Mouse (Mus musculus): ENCODE measurements around the gene Lyg2. TPM values are rescaled to one million over a fixed set of nuclear protein-coding genes. Genes with fewer than 3 reads are reported as not detected.

The Lyg2 gene
- polyA plus RNA-seq, 1 experiment from 2014 or later: not detected

- Histone ChIP-seq H3K4me3 (replicated peaks) (no peak overlapping the region), H3K36me3 (peaks cover 36% of the 10 kb centered on the region), H3K9me3 (no peaks in the 10 kb centered on the region), H3K9ac (no peak overlapping the region), H3K4me1 (no peaks in the 10 kb centered on the region), H3K27ac (no peak overlapping the region), H3K27me3 (replicated peaks) (no peaks in the 10 kb centered on the region), H3K4me2 (no peak overlapping the region)
- ATAC-seq (ENCODE audit: insufficient read depth, low FRiP score, low read depth): no peak
- WGBS: 94% methylated on average over 13 of the region's 13 CpGs
Measured at GRCm38 (mm10) chr1:37877736-37878460, 38.4 kb downstream of the Lyg2 start.

- Histone ChIP-seq H3K27me3 (replicated peaks) (no peaks in the 10 kb centered on the region), H3K4me3 (replicated peaks) (peak overlapping the region; percentile 61; the same call in 1 of the 2 replicates), H3K4me1 (peaks cover 5% of the 10 kb centered on the region; the same call in 1 of the 2 replicates), H3K9ac (no peak overlapping the region), H3K4me2 (peak overlapping the region; percentile 64; the same call in 1 of the 2 replicates), H3K27ac (no peak overlapping the region), H3K9me3 (no peaks in the 10 kb centered on the region), H3K36me3 (peaks cover 18% of the 10 kb centered on the region; the same call in 1 of the 2 replicates)
- 76% methylated on average over 4 of the region's 4 CpGs for WGBS
- no peak for ATAC-seq (ENCODE audit: insufficient read depth, low FRiP score, low read depth)
Measured at GRCm38 (mm10) chr1:37873157-37873556, 43.1 kb downstream of the Lyg2 start.

DNA sequence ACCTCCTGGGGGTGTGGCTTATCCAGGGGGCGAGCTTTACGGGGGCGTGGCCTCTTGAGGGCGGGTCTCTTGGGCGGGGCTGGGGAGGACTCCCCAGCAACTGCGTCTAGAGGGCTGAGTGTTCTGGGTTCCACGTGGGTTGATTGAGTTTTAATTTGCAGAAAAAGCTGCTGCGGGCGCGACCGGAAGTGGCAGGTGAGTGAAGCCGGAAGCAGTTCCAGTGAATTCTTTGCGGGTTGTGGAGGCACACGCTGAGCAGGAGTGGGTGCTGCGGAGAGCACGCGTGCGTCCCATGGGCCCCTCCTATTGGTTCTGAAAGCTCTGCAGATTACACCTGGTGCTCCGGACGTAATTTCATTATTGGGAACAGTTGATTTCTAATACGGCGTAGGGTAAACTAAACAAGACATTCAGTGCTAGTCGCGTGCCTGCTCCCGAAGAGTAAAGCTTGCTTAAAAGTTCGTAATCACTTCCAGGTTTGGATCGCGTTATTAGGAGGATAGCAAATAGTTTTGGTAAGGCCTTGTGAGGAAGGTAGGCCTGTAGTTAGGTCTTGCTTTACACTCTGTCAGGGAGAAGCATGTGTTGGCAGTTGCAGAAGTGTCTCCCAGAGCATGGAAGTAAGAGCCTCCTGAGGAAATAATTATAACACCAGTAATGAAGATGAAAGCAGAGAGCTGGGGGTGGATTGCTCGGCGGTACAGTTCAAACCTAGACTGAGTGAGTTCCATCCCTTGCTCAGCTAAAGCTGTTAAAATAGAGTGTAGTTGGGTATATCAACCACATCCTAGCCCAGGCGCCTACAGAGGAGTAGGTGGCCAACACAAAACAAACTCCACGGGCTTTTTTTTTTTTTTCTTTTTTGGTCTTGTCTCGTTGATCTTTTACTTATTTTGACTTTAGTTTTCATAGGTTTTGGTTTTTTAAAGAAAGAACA is 43.9 kb downstream of the Lyg2 start:
- no peaks in the 10 kb centered on the region for H3K27me3 ChIP-seq (replicated peaks)
- peaks cover 5% of the 10 kb centered on the region; the same call in 1 of the 2 replicates for H3K4me1 ChIP-seq
- WGBS: 5% methylated on average over 33 of the region's 33 CpGs
- H3K4me2 ChIP-seq: peak overlapping the region; percentile 64
- peak; percentile 87 for ATAC-seq (ENCODE audit: insufficient read depth, low FRiP score, low read depth)
- H3K4me3 ChIP-seq (replicated peaks): peak overlapping the region; percentile 61
- H3K27ac ChIP-seq: peak overlapping the region; percentile 82
- peak overlapping the region; percentile 16 for H3K9ac ChIP-seq
- H3K9me3 ChIP-seq: no peaks in the 10 kb centered on the region
- H3K36me3 ChIP-seq: peaks cover 16% of the 10 kb centered on the region; the same call in 1 of the 2 replicates

DNA sequence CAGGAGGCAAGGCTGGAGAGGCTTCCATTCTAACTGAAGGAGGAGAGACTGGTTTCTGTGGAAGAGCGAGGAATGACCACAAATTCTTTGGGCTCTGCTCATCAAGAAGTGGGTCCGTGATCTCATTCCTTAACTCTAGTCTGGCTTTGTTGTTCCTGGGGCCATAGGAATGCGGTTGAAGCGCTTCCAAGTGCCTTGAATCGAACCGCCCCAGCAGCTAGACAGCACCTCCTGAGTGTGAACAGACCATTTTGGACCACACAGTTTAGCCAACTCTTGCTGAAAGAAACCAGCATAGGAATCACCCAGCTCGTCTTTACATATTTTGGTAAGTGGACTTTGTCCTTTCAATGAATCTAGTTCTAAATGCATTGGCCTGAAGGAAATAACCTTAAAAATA is 44.6 kb downstream of the Lyg2 start, which contains the start of gene Lipt1:
Lipt1 (plus strand) TSS at position 35 of the 400 bp plus-strand sequence.
- WGBS: 7% methylated on average over 7 of the region's 7 CpGs
- Histone ChIP-seq H3K9ac (peak within 1 kb of the TSS; percentile 16), H3K9me3 (no peaks in the 10 kb centered on the region), H3K36me3 (peaks cover 11% of the 10 kb centered on the region; the same call in 1 of the 2 replicates), H3K4me3 (replicated peaks) (peak within 1 kb of the TSS; percentile 61), H3K27me3 (replicated peaks) (no peaks in the 10 kb centered on the region), H3K4me1 (peaks cover 5% of the 10 kb centered on the region; the same call in 1 of the 2 replicates), H3K4me2 (peak within 1 kb of the TSS; percentile 64), H3K27ac (peak within 1 kb of the TSS; percentile 82)
- 0 out of 2 replicates have a peak, but pooled peaks have one; percentile 44 for ATAC-seq (ENCODE audit: insufficient read depth, low FRiP score, low read depth)

DNA sequence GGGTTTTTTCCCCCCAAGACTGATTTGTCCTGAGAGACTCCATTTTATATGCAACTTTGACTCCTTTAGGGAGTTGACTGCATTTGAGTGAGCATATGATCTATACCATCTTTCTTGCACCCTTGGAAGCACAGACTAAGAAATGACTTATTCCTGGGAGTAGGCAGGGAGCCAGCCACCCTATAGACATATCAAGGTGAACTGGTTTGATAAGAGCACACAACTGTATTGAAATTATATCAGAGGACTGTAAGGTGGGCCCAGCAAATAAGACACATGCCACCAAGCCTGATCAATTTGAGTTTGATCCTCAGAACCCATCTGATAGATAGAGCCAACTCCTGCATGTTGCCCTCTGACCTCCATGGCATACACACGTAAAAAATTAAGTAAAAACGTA is 46.9 kb downstream of the Lyg2 start:
- no peak for ATAC-seq (ENCODE audit: insufficient read depth, low FRiP score, low read depth)

DNA sequence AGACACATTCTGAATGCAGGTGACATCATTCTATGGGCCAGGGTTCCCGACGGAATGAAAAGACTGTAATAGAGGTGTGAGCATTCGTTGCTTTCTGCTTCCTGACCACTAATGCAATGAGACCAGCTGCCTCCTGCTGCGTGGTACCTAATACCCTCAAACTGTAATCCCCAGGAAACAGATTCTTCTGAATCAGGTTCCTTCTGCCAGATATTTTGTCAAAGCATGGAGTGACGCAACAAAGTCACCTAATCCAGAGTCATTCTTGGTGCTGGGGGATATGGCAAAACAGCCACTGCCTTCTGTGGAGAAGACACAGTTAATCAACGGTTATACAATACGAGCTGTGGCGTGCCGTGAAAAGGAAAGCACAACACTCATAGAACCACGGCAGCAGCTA is 47.7 kb downstream of the Lyg2 start:
- Histone ChIP-seq H3K9me3 (no peaks in the 10 kb centered on the region), H3K4me2 (no peak overlapping the region), H3K36me3 (no peaks in the 10 kb centered on the region), H3K9ac (no peak overlapping the region), H3K27ac (no peak overlapping the region), H3K4me3 (replicated peaks) (no peak overlapping the region), H3K27me3 (replicated peaks) (no peaks in the 10 kb centered on the region), H3K4me1 (peaks cover 5% of the 10 kb centered on the region; the same call in 1 of the 2 replicates)
- no peak for ATAC-seq (ENCODE audit: insufficient read depth, low FRiP score, low read depth)
- 55% methylated on average over 10 of the region's 10 CpGs for WGBS

More for the DNA sequence above, 46.9 kb downstream of the Lyg2 start:
- Histone ChIP-seq H3K27ac (no peak overlapping the region), H3K4me3 (replicated peaks) (no peak overlapping the region), H3K9me3 (no peaks in the 10 kb centered on the region), H3K27me3 (replicated peaks) (no peaks in the 10 kb centered on the region), H3K4me2 (no peak overlapping the region), H3K4me1 (peaks cover 5% of the 10 kb centered on the region; the same call in 1 of the 2 replicates), H3K9ac (no peak overlapping the region), H3K36me3 (no peaks in the 10 kb centered on the region)
- 64% methylated on average over 2 of the region's 2 CpGs for WGBS

GRCm38 (mm10) chr1:37867684-37868322 is 48.5 kb downstream of the Lyg2 start:
- Histone ChIP-seq H3K4me2 (no peak overlapping the region), H3K4me1 (peaks cover 5% of the 10 kb centered on the region; the same call in 1 of the 2 replicates), H3K27me3 (replicated peaks) (no peaks in the 10 kb centered on the region), H3K9me3 (no peaks in the 10 kb centered on the region), H3K4me3 (replicated peaks) (no peak overlapping the region), H3K9ac (no peak overlapping the region), H3K27ac (no peak overlapping the region), H3K36me3 (no peaks in the 10 kb centered on the region)
- 62% methylated on average over 10 of the region's 10 CpGs for WGBS
- ATAC-seq (ENCODE audit: insufficient read depth, low FRiP score, low read depth): no peak

GRCm38 (mm10) chr1:37867056-37867455 is 49.2 kb downstream of the Lyg2 start:
- H3K4me3 ChIP-seq (replicated peaks): no peak overlapping the region
- no peak for ATAC-seq (ENCODE audit: insufficient read depth, low FRiP score, low read depth)
- WGBS: 74% methylated on average over 1 of the region's 1 CpGs
- no peak overlapping the region for H3K27ac ChIP-seq
- H3K9me3 ChIP-seq: no peaks in the 10 kb centered on the region
- H3K4me2 ChIP-seq: no peak overlapping the region
- H3K36me3 ChIP-seq: no peaks in the 10 kb centered on the region
- H3K4me1 ChIP-seq: peaks cover 5% of the 10 kb centered on the region; the same call in 1 of the 2 replicates
- no peak overlapping the region for H3K9ac ChIP-seq
- H3K27me3 ChIP-seq (replicated peaks): no peaks in the 10 kb centered on the region

- Histone ChIP-seq H3K27me3 (replicated peaks) (no peaks in the 10 kb centered on the region), H3K4me2 (peak within 1 kb of the TSS; percentile 89), H3K4me3 (replicated peaks) (peak within 1 kb of the TSS; percentile 70), H3K36me3 (no peaks in the 10 kb centered on the region), H3K4me1 (no peaks in the 10 kb centered on the region), H3K9me3 (no peaks in the 10 kb centered on the region), H3K9ac (peak within 1 kb of the TSS; percentile 45), H3K27ac (peak within 1 kb of the TSS; percentile 90)
- WGBS: 82% methylated on average over 6 of the region's 6 CpGs
- ATAC-seq (ENCODE audit: insufficient read depth, low FRiP score, low read depth): no peak
Measured at GRCm38 (mm10) chr1:37866286-37866685, 50.0 kb downstream of the Lyg2 start, which contains the start of gene Tsga10. TSS of gene Tsga10 (minus strand) at chr1:37866429.

- ATAC-seq (ENCODE audit: insufficient read depth, low FRiP score, low read depth): no peak
- Histone ChIP-seq H3K4me3 (replicated peaks) (peak overlapping the region; percentile 70), H3K9ac (peak overlapping the region; percentile 45), H3K27ac (peak overlapping the region; percentile 90), H3K27me3 (replicated peaks) (no peaks in the 10 kb centered on the region), H3K4me1 (no peaks in the 10 kb centered on the region), H3K36me3 (no peaks in the 10 kb centered on the region), H3K4me2 (peak overlapping the region; percentile 89), H3K9me3 (no peaks in the 10 kb centered on the region)
- 12% methylated on average over 23 of the region's 23 CpGs for WGBS
Measured at GRCm38 (mm10) chr1:37865401-37866215, 50.7 kb downstream of the Lyg2 start.

Measured in stomach, embryonic 15.5 days (tissue).